Mouse (Mus musculus): ENCODE results near the gene Tspo2.

The Tspo2 gene

DNA sequence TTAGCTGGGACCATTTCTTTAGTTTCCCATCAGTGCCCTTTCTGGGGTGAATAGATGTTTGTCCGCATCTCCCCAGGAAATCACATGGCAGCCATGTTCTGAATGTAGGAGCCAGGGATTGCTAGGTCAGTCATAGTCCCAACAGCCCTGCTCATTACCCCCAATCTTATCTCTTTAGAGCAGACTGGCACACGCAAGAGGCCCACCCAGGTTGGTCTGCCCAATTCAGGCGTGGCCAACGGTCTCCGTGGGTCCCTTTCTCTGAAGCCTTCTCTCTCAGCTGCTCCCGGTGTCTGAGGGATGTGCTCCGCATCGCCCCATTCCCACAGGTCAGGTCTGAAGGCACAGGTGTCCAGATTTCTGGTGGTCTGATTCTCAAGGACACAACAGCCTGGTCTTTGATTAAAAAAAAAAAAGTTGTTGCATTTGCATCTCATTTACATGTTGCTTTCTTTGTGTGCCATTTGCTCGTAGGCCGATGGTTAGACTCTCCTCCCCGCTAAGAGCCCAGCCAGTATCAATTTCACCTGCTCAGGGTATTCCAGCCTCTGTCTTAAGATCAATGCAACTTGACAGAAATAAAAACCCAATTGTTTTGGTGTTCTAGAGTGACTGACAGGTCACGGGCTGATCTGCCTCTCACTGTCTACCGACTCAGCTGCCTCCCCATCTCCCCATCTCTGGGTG lies 513 bp downstream of the Tspo2 start:
- DNase-seq (ENCODE audit: low spot score in 2 of 2): no peak

DNA sequence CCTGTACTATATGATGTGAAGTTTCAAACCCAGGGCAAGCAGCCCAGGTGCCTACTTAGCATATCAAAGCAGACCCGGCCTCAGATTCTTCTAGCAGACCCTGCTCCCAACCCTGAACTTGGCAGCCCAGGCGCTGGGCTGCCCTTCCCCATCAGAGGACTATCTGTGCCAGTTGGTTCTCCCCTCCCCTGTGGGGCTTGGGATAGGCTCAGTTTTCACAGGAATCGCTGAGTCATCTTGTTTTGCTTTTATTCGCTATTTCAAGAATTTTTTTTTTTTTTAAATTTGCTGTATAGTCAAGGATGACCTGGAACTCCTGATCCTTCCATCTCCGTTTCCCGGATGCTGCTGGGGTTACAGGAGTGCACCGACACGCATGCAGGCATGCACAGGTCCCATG lies 3.6 kb downstream of the Tspo2 start:
- DNase-seq (ENCODE audit: low spot score in 2 of 2): no peak

DNA sequence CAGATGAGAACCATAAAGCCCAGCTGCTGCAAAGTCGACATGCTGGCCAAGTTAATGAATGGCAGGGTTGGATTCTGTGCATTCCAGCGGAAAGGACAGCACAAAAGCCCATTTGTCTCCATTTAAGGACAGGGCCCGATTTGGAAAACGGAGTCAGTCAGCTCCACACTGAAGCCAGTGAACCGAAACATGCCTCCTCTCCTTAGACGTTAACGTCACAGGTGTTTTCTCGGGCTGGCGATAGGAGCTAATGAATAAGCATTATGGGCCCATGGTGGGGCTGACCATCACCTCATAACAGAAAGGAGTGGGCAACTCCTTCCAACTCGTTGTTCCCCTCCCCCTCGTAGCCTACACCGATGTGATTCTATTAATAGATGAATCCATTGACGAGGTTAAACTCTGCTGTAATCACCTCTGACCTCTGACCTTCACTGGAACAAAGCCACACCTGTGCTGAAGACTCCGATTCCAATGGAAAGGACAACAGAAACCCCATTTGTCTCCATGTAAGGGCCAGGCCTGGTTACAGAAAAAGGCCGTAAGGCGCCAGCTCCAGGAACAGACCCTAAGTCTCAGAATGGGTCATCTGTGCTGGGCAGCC lies 7.7 kb downstream of the Tspo2 start:
- no peak for DNase-seq (ENCODE audit: low spot score in 2 of 2)

DNA sequence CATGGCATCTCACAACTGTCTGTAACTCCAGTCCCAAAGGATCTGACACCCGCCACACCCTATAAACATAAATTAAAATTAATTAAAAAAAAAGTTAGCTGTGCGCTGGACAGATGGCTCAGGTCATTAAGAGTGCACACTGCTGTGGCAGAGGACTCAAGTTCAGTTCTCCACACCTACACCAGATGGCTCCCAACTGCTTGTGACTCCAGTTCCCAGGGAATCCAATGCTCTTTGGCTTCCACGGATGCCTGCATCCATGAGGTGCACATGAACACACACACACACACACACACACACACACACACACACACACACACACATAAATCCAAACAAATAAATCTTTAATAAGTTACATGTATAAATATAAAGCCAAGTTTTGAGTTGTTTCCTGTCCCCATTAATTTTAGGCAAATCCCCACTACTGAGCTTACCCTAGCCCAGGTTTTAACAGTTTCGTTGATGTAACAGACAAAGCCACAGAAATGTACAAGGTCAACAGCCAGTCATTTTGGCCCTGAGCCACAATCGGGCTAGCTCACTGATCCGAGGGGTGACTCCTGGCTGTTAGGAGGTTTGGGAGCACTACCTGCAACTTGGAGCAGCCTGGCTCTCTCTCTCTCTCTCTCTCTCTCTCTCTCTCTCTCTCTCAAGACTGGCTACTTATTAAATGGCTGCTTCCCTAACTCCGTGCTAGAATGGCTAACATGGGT lies 8.4 kb downstream of the Tspo2 start:
- no peak for DNase-seq (ENCODE audit: low spot score in 2 of 2)

DNA sequence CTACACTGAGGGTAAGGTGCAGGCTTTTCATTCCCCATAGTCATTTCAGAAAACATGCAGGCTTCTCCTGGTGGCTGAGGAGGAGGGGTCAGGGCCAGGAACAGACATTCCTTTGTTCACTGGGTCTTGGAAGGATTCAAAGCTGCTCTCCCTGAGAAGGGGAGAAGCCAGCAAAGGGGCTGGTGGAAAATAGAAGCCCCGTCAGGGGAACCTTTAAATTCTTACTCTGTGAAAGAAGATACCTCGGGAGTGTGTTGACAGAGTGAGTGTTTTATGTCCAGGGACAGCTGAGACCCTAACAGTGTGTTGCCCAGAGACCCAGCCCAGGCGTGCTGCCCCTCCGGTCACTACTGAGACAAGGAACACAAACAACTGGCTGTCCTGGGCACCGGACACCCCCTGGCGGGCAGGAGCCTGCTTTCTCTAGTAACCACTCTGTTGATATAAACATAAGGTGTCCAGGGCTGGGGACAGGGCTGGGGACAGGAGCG lies 13.9 kb downstream of the Tspo2 start:
- no peak for DNase-seq (ENCODE audit: low spot score in 2 of 2)

DNA sequence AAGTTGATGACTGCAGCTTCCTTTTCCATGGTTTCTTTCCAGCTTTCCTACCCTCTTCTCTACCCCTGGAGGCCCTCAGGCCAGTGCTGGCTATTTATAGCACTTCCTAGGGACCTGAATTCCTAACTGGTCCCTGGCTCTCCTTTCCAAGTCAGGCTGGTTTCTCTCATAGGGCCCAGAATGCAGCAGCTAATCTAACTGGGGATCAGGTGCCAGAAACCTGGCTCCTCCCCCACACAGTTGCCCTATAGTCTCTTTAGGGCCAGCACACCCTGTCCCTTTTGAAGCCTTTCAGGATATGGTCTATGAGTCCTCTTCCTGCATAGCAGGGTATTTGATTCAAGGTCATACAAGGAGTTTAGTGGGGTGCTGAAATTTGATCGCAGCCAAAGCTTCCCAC lies 14.8 kb downstream of the Tspo2 start:
- DNase-seq (ENCODE audit: low spot score in 2 of 2): no peak

DNA sequence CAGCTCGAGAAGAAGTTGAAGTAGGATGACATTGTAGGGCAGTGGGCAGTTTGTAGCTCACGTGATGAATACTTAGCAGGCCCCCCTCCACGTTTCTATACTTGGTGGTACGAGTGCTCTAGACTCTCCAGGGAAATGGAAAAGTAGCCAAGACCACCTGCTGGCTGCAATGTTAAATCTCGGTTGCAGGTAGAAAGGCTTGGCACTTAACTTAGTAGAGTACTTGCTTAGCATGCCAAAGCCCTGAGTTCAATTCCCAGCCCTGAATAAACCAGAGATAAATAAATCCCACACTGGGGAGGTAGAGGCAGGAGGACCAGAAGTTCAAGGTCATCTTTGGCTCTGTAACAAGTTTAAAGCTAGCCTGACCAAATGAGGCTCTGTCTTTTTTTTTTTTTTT lies 16.8 kb downstream of the Tspo2 start:
- DNase-seq (ENCODE audit: low spot score in 2 of 2): no peak

DNA sequence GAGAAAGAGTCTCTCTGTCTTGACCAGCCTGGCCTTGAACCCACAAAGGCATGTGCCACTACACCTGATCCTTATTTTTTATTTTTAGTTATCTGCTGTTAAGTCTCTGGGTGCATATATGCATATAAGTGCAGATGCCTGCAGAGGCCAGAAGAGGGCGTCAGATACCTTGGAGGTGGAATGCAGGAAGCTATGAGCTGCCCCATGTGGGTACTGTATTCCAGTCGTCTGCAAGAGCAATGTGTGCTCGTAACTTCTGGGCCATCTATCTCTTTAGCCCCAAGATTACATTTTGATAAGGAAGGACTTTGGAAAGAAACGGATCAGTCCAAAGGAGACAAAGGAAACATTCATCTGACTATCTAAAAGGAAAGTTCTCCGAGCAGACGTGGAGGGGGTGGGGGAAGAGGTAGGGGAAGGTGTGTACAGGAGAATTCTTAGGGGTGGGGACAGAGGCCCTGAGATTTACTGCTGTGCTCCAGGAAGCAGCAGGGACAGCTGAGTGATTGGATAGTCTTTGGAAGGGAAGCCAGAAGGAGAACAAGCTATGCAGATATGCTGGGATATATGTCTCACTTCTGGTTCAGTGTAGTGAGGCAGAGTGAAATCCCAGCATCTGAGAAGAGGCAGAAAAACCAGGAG lies 17.5 kb downstream of the Tspo2 start:
- DNase-seq (ENCODE audit: low spot score in 2 of 2): no peak

DNA sequence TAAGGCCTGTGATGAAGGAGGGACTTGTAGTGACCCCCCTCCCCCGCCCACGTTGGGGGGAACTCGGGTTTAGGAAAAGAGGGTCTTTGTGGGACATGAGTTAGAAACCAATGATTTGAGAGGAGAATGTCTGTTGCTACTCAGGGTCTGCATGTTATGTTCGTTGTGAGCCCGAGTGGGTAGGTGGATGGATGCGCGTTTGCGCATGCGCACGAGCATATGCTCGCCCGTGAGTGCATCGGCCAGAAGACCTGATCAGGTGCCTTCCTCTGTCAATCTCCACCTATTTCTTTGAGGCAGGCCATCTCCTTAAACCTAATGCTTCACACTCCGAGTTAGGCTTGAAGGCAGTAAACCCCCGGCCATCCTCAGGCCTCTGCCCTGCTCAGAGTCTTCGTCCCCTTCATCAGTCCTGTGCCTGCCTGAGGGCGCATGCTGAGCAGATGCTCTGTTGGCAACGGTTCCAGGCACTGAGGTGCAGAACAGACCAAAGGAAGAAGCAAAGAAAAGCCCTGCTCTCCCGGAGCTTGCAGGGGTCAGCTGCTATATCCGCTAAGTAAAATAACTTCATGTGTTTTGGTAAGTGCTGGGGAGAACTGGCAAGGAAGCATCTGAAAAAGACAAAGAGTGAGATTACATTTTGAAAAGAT lies 18.2 kb downstream of the Tspo2 start:
- DNase-seq (ENCODE audit: low spot score in 2 of 2): no peak

DNA sequence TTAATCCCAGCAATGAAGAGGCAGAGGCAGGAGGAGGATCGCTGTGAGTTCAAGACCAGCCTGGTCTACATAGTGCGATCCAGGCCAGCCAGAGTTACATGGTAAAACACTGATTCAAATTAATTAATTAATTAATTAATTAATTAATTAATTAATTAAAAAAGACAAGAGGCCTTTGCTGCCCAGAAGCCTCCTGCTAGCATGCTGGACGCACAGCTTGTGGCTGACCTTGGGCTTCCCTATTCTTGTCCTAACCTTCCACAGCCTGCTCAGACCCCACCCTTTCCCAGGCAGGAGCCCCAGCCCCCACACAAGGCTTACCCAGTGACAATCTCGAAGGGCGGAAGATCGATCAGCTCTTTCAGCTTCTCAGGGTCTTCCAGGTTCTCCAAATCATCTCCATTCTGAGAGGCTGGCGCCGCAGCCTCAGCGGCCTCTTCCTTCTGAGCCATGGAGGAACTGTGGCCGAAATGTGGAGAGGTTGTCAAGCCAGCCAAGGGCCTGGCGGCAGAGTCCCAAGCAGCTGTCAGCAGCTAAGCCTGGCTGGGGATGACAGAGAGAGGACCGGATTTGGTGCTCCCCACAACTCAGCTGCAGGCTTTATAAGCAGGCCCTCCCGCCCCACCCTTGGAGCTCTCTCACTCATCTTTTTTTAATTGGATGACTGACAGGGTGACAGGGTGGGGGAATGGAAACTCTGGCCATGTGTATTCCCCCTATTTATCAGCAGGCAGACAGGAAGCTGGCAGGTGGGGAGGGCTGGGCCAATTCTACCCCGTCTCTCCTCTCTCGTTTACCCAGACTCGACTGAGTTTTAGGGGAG lies 19.0 kb downstream of the Tspo2 start, which contains the start of gene Apobec2:
Gene Apobec2, minus strand, starts transcription at position 773 of the 823 bp plus-strand sequence.
- DNase-seq (ENCODE audit: low spot score in 2 of 2): no peak

DNA sequence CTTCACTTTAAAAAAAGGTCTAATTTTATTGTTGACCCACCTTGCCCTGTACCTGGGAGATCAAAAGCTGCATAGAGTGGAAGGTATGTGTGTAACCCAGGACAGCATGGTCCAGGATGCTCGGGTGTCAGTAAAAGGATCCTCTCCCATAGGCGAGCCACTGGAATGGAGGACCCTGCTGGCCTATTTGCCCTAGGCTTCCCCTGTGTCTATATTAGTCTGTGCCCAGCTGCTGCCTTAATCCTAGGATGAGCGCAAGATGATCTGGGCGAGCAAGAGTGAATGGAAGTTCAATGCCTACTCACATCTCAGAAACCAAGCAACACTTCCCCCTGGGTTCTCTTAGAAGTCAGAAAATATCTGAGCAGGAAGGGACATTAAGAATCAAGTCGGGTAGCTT lies 20.3 kb downstream of the Tspo2 start:
- DNase-seq (ENCODE audit: low spot score in 2 of 2): no peak

DNA sequence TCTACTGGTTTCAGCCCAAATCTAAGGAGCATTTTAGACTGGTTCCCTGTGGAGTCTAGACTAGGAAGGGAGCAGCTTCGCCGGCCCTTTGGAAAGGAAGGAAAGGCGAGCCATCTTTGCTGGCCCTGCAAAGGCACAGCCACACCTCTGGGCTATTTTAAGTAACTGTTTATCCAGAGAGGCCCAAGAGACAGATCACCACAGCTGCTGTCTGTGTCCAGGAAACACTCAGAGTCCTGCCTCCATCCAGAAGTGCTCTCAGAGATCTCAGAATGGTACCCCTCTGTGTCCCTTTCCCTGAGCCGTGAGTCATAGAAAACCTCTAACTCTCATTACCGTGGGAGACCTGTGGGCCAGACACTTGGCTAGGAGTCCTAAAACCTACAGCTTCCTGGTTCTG lies 20.9 kb downstream of the Tspo2 start:
- DNase-seq (ENCODE audit: low spot score in 2 of 2): no peak

DNA sequence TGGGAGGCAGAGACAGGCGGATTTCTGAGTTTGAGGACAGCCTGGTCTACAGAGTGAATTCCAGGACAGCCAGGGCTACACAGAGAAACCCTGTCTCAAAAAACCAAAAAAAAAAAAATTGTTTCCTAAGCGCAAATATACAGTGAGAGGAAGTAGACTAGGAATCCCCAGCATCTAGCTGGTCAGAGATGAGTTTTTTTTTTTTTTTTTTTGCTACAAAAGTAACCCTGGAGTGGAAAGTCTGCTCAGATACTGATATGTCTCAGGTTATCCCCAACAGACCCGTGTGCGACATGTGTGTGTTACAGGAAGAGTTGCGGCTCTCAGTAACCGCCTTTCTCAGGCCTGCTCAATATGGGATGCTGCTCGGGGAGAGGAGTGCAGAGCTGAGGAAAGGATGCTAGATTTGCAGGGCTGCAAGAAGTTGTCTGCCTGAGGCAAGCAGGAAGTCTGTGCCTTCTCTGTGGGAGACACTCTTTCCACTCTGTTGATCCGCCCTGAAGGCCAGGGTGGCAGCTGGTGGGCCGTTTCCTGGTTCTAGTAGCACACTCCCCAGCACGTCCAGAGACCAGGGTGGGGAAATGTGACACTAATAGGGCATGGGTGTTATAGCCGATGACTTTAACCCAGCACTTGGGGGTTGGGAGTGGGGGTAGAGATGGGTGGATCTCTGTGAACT lies 23.3 kb downstream of the Tspo2 start:
- DNase-seq (ENCODE audit: low spot score in 2 of 2): no peak

DNA sequence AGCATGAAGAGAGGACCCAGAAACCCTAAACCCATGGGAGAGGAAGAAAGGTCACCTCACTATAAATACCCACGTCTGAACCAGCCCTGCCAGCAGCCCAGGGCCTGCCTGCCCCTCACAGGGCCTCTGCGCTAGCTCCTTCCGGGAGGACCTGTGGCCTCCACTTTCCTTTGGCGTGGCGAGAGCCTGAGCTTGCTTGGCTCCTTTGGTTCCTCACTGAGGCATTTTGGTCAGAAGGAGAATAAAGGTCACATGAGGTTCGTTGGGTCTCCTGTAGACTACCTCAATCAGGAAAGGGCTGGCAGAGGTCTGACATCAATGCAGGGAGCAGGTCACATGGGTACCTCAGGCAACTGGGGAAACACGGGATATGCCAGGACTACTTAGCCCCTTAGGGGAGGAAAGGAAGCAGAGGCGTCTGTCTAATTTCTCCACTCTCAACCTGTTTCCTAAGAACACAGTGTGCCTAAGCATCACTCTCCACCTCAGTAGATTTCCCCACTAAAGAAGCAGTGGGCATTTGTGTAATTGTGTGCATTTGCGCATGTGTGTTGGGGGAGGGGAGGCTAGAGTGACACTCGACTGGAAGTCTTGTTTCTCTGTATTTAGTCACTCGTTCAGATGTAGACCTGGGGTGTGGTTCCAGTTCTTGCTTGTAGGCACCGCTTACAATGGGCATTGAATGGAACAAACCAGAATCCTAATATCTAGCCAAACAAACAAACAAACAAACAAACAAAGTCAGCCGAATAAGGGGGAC lies 24.2 kb downstream of the Tspo2 start:
- DNase-seq (ENCODE audit: low spot score in 2 of 2): no peak

DNA sequence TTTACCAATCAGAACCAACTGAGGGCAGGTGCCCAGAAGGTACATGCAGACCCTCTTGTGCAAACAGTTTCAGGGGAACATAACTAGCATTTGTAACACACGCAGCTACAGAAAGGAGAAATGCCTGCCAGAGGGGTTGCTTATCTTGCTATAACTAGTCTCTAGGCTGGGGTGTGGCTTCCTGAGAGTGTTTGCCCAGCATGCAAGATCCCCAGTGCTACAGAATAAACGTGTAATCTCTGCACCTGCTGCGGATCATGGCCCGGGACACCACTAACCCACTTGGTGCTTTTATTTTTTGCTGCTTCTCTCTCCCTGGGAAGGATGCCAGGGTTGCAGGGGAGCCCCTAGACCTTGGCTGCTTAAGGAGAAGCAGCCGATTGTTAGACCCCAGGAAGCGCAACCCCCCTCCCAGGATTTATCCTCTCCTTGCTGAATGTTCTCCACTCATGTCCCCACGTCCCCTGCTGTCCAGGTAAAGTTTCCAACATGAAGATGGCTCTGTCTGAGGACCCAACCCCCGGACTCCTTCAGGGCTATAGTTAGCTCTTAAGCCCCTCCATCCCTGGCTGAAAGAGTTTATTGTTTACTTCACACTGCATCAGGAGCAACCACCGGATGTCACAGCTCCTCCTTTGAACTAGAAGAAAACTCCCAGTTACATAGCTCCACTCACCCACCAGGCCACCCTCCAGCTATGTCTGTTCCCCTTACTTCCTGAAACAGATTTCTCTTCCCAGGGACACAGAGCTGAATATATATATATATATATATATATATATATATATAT lies 25.3 kb downstream of the Tspo2 start:
- no peak for DNase-seq (ENCODE audit: low spot score in 2 of 2)

DNA sequence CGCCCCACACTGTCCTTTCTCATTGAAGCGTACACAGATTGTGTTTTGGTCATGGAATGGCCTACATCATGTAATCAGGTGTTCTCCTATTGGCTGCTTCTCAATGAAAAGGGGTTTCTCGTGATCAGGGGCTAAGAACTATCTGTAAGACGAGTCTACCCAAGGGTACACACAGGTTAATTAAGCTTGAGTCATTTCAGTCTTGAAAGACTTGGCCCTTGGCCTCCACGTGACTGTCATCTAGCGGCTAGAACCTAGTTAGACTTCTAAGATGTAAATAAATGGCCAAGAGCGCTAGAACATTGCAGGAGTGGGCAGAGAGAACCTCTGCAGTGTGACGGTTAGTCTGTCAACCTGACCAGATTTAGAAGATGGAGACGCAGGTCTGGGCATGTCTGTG lies 27.1 kb downstream of the Tspo2 start:
- no peak for DNase-seq (ENCODE audit: low spot score in 2 of 2)

DNA sequence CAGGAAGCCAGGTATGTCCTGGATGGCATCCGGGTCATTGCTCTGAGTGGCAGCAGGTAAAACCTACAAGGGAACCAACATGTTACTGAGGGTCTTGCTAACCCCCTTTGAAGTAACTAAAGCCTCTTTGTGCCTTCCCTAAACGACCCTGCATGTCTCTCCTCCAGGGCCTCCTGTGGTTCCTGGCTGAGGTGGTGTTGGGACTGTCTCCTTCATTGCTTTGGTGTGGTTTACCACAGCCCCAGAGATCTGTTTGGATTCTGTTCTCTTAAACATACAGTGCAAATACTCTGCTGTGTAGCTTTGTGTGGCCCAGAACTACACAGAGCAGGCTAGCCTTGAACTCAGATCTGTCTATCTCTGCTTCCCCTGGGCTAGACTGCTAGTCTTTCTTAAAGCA lies 31.8 kb downstream of the Tspo2 start:
- no peak for DNase-seq (ENCODE audit: low spot score in 2 of 2)

DNA sequence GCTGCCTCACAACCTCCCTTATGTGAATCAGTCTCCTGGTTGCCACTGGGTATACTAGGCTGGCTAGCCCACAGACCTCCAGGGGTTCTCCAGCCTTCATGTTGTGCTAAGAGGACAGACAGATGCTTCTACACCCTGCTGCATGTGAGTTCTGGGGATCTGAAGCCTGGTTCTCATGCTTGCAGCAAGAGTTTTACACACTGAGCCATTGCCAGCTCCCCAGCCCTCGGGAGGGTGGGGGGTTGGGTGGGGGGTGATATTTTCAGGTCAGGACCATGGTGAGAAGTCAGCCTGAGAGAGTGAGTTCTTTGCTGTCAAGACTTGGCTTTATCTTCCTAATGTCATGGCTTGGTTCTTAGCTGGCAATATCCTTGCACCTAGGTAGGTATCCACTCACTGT lies 32.5 kb downstream of the Tspo2 start:
- no peak for DNase-seq (ENCODE audit: low spot score in 2 of 2)

DNA sequence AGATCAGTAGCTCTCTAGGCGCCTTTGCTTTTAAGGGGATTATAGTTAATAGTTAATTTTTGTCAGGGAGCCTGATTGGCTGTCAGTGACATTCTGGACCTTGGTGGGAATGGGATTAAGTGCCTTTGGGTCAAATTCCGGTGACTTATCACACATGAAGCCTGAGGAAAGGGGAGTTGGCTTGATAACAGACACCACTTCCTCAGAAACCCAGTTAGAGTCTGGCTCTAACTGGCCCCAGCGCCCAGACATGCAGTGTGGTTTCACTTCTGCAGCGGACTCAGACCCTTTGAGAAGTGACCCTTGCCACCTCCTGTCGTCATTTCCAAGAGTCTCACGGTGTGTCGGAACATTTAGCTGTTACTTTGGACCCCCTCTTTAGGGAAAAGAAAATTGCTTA lies 33.1 kb downstream of the Tspo2 start:
- no peak for DNase-seq (ENCODE audit: low spot score in 2 of 2)
